Mouse (Mus musculus): ENCODE results near the gene 4932438H23Rik.

- TF ChIP-seq CTCF (IDR thresholded peaks at IDR 0.05; ENCODE audit: extremely low read depth, insufficient read length, insufficient replicate concordance, low read depth, low read length) = no peak
- TF ChIP-seq POLR2A (IDR thresholded peaks at IDR 0.05; ENCODE audit: low read depth, low read length) = no peak
These were observed 74.0 kb downstream of the 4932438H23Rik start for GRCm38 (mm10) chr16:91020842-91021483.
